Mouse (Mus musculus): ENCODE measurements at regions not wholly inside any gene's neighbourhood (a gene's known extent, or its start where the extent isn't known, plus 50 kb on each side); places are given as distances from the start of the nearest gene placed in this dataset.

GRCm38 (mm10) chr10:16592870-16593269 lies 1130.1 kb upstream of the Cited2 start:
- DNase-seq (ENCODE audit: low spot score), result no peak

GRCm38 (mm10) chr10:16600041-16600440 lies 1123.0 kb upstream of the Cited2 start:
- DNase-seq (ENCODE audit: low spot score), result no peak

GRCm38 (mm10) chr10:16600551-16601224 lies 1122.3 kb upstream of the Cited2 start:
- no peak for DNase-seq (ENCODE audit: low spot score)

- no peak for DNase-seq (ENCODE audit: low spot score)
These were observed 1121.8 kb upstream of the Cited2 start for GRCm38 (mm10) chr10:16601225-16601595.

- no peak for DNase-seq (ENCODE audit: low spot score)
These were observed 1114.7 kb upstream of the Cited2 start for GRCm38 (mm10) chr10:16608339-16608738.

- DNase-seq (ENCODE audit: low spot score), result no peak
These were observed 1104.3 kb upstream of the Cited2 start for GRCm38 (mm10) chr10:16618752-16619151.

GRCm38 (mm10) chr10:16619584-16619983 lies 1103.4 kb upstream of the Cited2 start:
- no peak for DNase-seq (ENCODE audit: low spot score)

- no peak for DNase-seq (ENCODE audit: low spot score)
These were observed 1102.0 kb upstream of the Cited2 start for GRCm38 (mm10) chr10:16620804-16621559.

GRCm38 (mm10) chr10:16622821-16623220 lies 1100.2 kb upstream of the Cited2 start:
- DNase-seq (ENCODE audit: low spot score), result no peak

GRCm38 (mm10) chr10:16633236-16633635 lies 1089.8 kb upstream of the Cited2 start:
- DNase-seq (ENCODE audit: low spot score), result no peak

GRCm38 (mm10) chr10:16635463-16635862 lies 1087.6 kb upstream of the Cited2 start:
- DNase-seq (ENCODE audit: low spot score), result no peak

- DNase-seq (ENCODE audit: low spot score), result peak; percentile 23
These were observed 1086.0 kb upstream of the Cited2 start for GRCm38 (mm10) chr10:16637006-16637405.

- DNase-seq (ENCODE audit: low spot score), result no peak
These were observed 1084.9 kb upstream of the Cited2 start for GRCm38 (mm10) chr10:16638111-16638510.

- DNase-seq (ENCODE audit: low spot score), result peak; percentile 85
These were observed 1082.9 kb upstream of the Cited2 start for GRCm38 (mm10) chr10:16640136-16640535.

- DNase-seq (ENCODE audit: low spot score), result no peak
These were observed 1072.9 kb upstream of the Cited2 start for GRCm38 (mm10) chr10:16650120-16650519.

GRCm38 (mm10) chr10:16652450-16652849 lies 1070.6 kb upstream of the Cited2 start:
- DNase-seq (ENCODE audit: low spot score), result no peak

- no peak for DNase-seq (ENCODE audit: low spot score)
These were observed 1058.5 kb upstream of the Cited2 start for GRCm38 (mm10) chr10:16664483-16664882.

GRCm38 (mm10) chr10:16670286-16670685 lies 1052.7 kb upstream of the Cited2 start:
- no peak for DNase-seq (ENCODE audit: low spot score)

- no peak for DNase-seq (ENCODE audit: low spot score)
These were observed 1042.0 kb upstream of the Cited2 start for GRCm38 (mm10) chr10:16681001-16681400.

- DNase-seq (ENCODE audit: low spot score), result no peak
These were observed 1037.7 kb upstream of the Cited2 start for GRCm38 (mm10) chr10:16685352-16685751.

- DNase-seq (ENCODE audit: low spot score), result no peak
These were observed 1016.0 kb upstream of the Cited2 start for GRCm38 (mm10) chr10:16706976-16707375.

GRCm38 (mm10) chr10:16713143-16713542 lies 1009.9 kb upstream of the Cited2 start:
- DNase-seq (ENCODE audit: low spot score), result no peak

- DNase-seq (ENCODE audit: low spot score), result no peak
These were observed 1009.0 kb upstream of the Cited2 start for GRCm38 (mm10) chr10:16714065-16714464.

GRCm38 (mm10) chr10:16714526-16714925 lies 1008.5 kb upstream of the Cited2 start:
- no peak for DNase-seq (ENCODE audit: low spot score)
